Mouse (Mus musculus): Measurements from ENCODE around the gene Rbm14.

- TF ChIP-seq CTCF (IDR thresholded peaks at IDR 0.05; ENCODE audit: borderline replicate concordance, control insufficient read depth, extremely low read depth, insufficient read depth, low read length, poor library complexity) = no peak
- no peak for TF ChIP-seq POLR2A (IDR thresholded peaks at IDR 0.05; ENCODE audit: control insufficient read depth, extremely low read depth, insufficient read depth, low read length, poor library complexity)
Observed at GRCm38 (mm10) chr19:4836096-4836495, 24.7 kb upstream of the Rbm14 start.

Data from thymus, adult 2 months (tissue).